Mouse (Mus musculus): ENCODE measurements around the gene Cyp1b1. TPM values are rescaled to one million over a fixed set of nuclear protein-coding genes. Genes with fewer than 3 reads are reported as not detected.
A peak's percentile ranks its signal among the peaks of the same experiment; 100 is the strongest.

Gene Cyp1b1
- total RNA-seq, 4 experiments from 2014 or later, result 35.6 to 48.3 (median 38.9) TPM

GRCm38 (mm10) chr17:79713643-79714367, 1.1 kb downstream of the Cyp1b1 start:
- DNase-seq, result peak; percentile 33

GRCm38 (mm10) chr17:79713276-79713642, 1.6 kb downstream of the Cyp1b1 start:
- DNase-seq, result no peak

- DNase-seq, result no peak
These were observed 2.3 kb downstream of the Cyp1b1 start for GRCm38 (mm10) chr17:79712536-79712935.

GRCm38 (mm10) chr17:79711944-79712343, 2.9 kb downstream of the Cyp1b1 start:
- DNase-seq, result no peak

GRCm38 (mm10) chr17:79710246-79710842, 4.5 kb downstream of the Cyp1b1 start:
- no peak for DNase-seq

- no peak for DNase-seq
These were observed 5.1 kb downstream of the Cyp1b1 start for GRCm38 (mm10) chr17:79709718-79710117.

GRCm38 (mm10) chr17:79708168-79708567, 6.7 kb downstream of the Cyp1b1 start:
- no peak for DNase-seq

GRCm38 (mm10) chr17:79705671-79706455, 9.0 kb downstream of the Cyp1b1 start:
- no peak for DNase-seq

- DNase-seq, result peak; percentile 55
These were observed 14.0 kb downstream of the Cyp1b1 start for GRCm38 (mm10) chr17:79700871-79701270.

GRCm38 (mm10) chr17:79699197-79699596, 15.7 kb downstream of the Cyp1b1 start:
- no peak for DNase-seq

GRCm38 (mm10) chr17:79695541-79695940, 19.3 kb downstream of the Cyp1b1 start:
- DNase-seq, result no peak

- DNase-seq, result no peak
These were observed 19.8 kb downstream of the Cyp1b1 start for GRCm38 (mm10) chr17:79695106-79695505.

GRCm38 (mm10) chr17:79670837-79671236, 44.0 kb downstream of the Cyp1b1 start:
- no peak for DNase-seq

- DNase-seq, result no peak
These were observed 50.8 kb downstream of the Cyp1b1 start for GRCm38 (mm10) chr17:79664106-79664417.

- no peak for DNase-seq
These were observed 51.3 kb downstream of the Cyp1b1 start for GRCm38 (mm10) chr17:79663393-79664105.

- no peak for DNase-seq
These were observed 53.0 kb downstream of the Cyp1b1 start for GRCm38 (mm10) chr17:79661848-79662247.

GRCm38 (mm10) chr17:79661387-79661786, 53.5 kb downstream of the Cyp1b1 start:
- DNase-seq, result peak; percentile 28

- no peak for DNase-seq
These were observed 56.0 kb downstream of the Cyp1b1 start for GRCm38 (mm10) chr17:79658863-79659262.

- DNase-seq, result no peak
These were observed 56.4 kb downstream of the Cyp1b1 start for GRCm38 (mm10) chr17:79658452-79658851.

- no peak for DNase-seq
These were observed 57.1 kb downstream of the Cyp1b1 start for GRCm38 (mm10) chr17:79657785-79658184.

GRCm38 (mm10) chr17:79654187-79654586, 60.7 kb downstream of the Cyp1b1 start:
- DNase-seq, result no peak

- no peak for DNase-seq
These were observed 61.7 kb downstream of the Cyp1b1 start for GRCm38 (mm10) chr17:79653171-79653570.

Measured in adrenal gland, adult 8-10 months (tissue).